Mouse (Mus musculus): Measurements from ENCODE around the gene Sap18. TPM values are rescaled to one million over a fixed set of nuclear protein-coding genes. Genes with fewer than 3 reads are reported as not detected.
A peak's percentile ranks its signal among the peaks of the same experiment; 100 is the strongest.

Gene Sap18
- polyA plus RNA-seq, 1 experiment = 6.2 TPM

- H3K27ac ChIP-seq (ENCODE audit: insufficient read depth, low read length) = no peak within 1 kb of the TSS
- H3K27me3 ChIP-seq (ENCODE audit: control insufficient read depth, insufficient read depth, low read length) = no peaks in the 10 kb centered on the region
- H3K4me3 ChIP-seq (ENCODE audit: extremely low read depth, insufficient read depth, insufficient read length) = no peak within 1 kb of the TSS
- 92% methylated on average over 4 of the region's 4 CpGs for WGBS
- no peak for DNase-seq (ENCODE audit: low read depth in 1 of 2, low spot score in 2 of 2)
- no peaks in the 10 kb centered on the region for H3K36me3 ChIP-seq (ENCODE audit: control insufficient read depth, insufficient read depth, low read length)
- no peaks in the 10 kb centered on the region for H3K4me1 ChIP-seq (ENCODE audit: control insufficient read depth, insufficient read depth, insufficient read length)
- no peak for TF ChIP-seq POLR2A (IDR thresholded peaks at IDR 0.05; ENCODE audit: low read depth, low read length)
- TF ChIP-seq CTCF (IDR thresholded peaks at IDR 0.05; ENCODE audit: extremely low read depth, insufficient read depth, insufficient read length, insufficient replicate concordance) = no peak
These were observed 39.7 kb upstream of the Sap18 start, which contains the start of gene Lats2 for GRCm38 (mm10) chr14:57758237-57758636. Gene Lats2, minus strand, starts transcription at chr14:57758388.

- Histone ChIP-seq H3K27ac (ENCODE audit: insufficient read depth, low read length) (peak overlapping the region; percentile 33; the same call in 1 of the 2 replicates), H3K36me3 (ENCODE audit: control insufficient read depth, insufficient read depth, low read length) (no peaks in the 10 kb centered on the region), H3K27me3 (ENCODE audit: control insufficient read depth, insufficient read depth, low read length) (no peaks in the 10 kb centered on the region), H3K4me3 (ENCODE audit: extremely low read depth, insufficient read depth, insufficient read length) (no peak overlapping the region), H3K4me1 (ENCODE audit: control insufficient read depth, insufficient read depth, insufficient read length) (no peaks in the 10 kb centered on the region)
- no peak for TF ChIP-seq CTCF (IDR thresholded peaks at IDR 0.05; ENCODE audit: extremely low read depth, insufficient read depth, insufficient read length, insufficient replicate concordance)
- no peak for TF ChIP-seq POLR2A (IDR thresholded peaks at IDR 0.05; ENCODE audit: low read depth, low read length)
- WGBS = 85% methylated on average over 10 of the region's 10 CpGs
- no peak for DNase-seq (ENCODE audit: low read depth in 1 of 2, low spot score in 2 of 2)
These were observed 37.2 kb upstream of the Sap18 start for GRCm38 (mm10) chr14:57760447-57761412.

DNA sequence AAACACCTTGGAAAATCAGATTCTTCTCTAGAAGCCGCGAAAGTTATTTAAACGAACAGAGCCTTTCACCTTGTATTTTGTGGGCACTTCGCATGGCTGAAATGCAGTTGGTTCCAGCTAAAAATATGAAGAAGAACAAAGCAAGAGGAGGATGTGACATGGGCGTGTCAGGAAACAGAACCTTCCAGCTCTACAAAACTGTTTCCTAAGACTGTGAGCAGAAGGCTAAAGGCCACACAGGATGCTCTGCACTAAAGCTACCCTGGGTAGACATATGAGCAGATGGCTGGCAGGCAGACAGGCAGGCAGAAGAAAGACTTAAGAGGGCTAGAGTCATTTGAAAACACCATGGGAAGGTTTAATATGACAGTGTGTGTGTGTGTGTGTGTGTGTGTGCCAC is 28.9 kb upstream of the Sap18 start:
- Histone ChIP-seq H3K36me3 (ENCODE audit: control insufficient read depth, insufficient read depth, low read length) (no peaks in the 10 kb centered on the region), H3K4me3 (ENCODE audit: extremely low read depth, insufficient read depth, insufficient read length) (no peak overlapping the region), H3K4me1 (ENCODE audit: control insufficient read depth, insufficient read depth, insufficient read length) (peaks cover 22% of the 10 kb centered on the region), H3K27me3 (ENCODE audit: control insufficient read depth, insufficient read depth, low read length) (no peaks in the 10 kb centered on the region), H3K27ac (ENCODE audit: insufficient read depth, low read length) (peak overlapping the region; percentile 78)
- TF ChIP-seq POLR2A (IDR thresholded peaks at IDR 0.05; ENCODE audit: low read depth, low read length) = 0 out of 2 replicates have a peak, but pooled peaks have one; percentile 10
- TF ChIP-seq CTCF (IDR thresholded peaks at IDR 0.05; ENCODE audit: extremely low read depth, insufficient read depth, insufficient read length, insufficient replicate concordance) = no peak
- 18% methylated on average over 5 of the region's 5 CpGs for WGBS
- DNase-seq (ENCODE audit: low read depth in 1 of 2, low spot score in 2 of 2) = peak in 1 of 2 experiments; percentile 36

DNA sequence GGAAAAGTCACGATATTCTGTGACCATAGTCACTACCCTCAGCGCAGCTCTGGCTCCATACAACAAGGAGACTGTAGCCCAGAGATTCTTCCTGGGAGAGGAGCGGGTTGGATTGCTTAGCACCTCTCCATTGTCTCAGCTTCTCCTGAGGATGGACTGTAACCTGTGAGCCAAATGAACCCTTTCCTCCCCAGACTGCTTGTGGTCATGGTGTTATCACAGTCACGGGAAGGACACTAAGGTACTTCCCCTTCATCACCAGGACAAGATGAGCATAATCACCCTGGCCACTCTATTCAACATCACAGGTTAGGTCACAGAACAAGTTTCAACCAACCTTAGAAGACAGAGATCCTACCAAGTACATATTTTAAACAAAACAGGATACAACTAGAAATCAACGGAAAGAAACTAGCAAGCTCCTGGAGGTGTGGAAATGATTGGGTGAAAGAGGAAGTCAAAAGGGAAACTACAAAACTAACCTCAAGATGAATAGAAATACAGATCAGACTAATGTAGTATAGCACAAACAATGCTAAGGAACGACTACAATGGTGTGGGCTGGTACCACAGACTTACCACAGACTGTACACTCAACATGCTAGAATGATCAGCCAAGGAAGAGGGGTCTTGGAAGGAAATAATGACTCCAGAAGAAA is 25.7 kb upstream of the Sap18 start:
- no peaks in the 10 kb centered on the region for H3K27me3 ChIP-seq (ENCODE audit: control insufficient read depth, insufficient read depth, low read length)
- H3K36me3 ChIP-seq (ENCODE audit: control insufficient read depth, insufficient read depth, low read length) = no peaks in the 10 kb centered on the region
- no peak for TF ChIP-seq CTCF (IDR thresholded peaks at IDR 0.05; ENCODE audit: extremely low read depth, insufficient read depth, insufficient read length, insufficient replicate concordance)
- TF ChIP-seq POLR2A (IDR thresholded peaks at IDR 0.05; ENCODE audit: low read depth, low read length) = no peak
- H3K4me3 ChIP-seq (ENCODE audit: extremely low read depth, insufficient read depth, insufficient read length) = no peak overlapping the region
- 33% methylated on average over 6 of the region's 6 CpGs for WGBS
- peak in 1 of 2 experiments; percentile 55 for DNase-seq (ENCODE audit: low read depth in 1 of 2, low spot score in 2 of 2)
- peaks cover 23% of the 10 kb centered on the region for H3K4me1 ChIP-seq (ENCODE audit: control insufficient read depth, insufficient read depth, insufficient read length)
- H3K27ac ChIP-seq (ENCODE audit: insufficient read depth, low read length) = peak overlapping the region; percentile 69

DNA sequence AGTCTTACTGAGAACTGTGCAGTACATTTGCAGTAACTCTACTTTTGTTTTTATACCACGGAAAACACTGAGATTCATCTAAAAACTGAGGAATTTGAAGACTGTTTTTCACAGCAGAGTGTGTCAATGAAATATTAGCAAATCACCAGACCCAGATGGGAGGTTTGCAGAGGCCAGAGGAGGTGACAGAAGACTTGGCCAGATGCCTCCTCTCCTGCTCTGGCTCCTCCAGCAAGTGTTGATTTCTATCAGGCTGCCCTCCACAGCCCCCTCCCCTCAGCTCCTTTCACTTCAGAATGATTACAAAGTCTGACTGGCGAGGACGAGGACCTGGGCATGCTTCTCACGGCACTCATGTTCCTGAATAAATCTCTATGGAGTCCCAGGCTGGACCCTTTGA is 10.6 kb upstream of the Sap18 start:
- no peak for DNase-seq (ENCODE audit: low read depth in 1 of 2, low spot score in 2 of 2)
- H3K36me3 ChIP-seq (ENCODE audit: control insufficient read depth, insufficient read depth, low read length) = no peaks in the 10 kb centered on the region
- H3K27me3 ChIP-seq (ENCODE audit: control insufficient read depth, insufficient read depth, low read length) = no peaks in the 10 kb centered on the region
- H3K27ac ChIP-seq (ENCODE audit: insufficient read depth, low read length) = no peak overlapping the region
- no peaks in the 10 kb centered on the region for H3K4me1 ChIP-seq (ENCODE audit: control insufficient read depth, insufficient read depth, insufficient read length)
- WGBS = 81% methylated on average over 4 of the region's 4 CpGs
- TF ChIP-seq CTCF (IDR thresholded peaks at IDR 0.05; ENCODE audit: extremely low read depth, insufficient read depth, insufficient read length, insufficient replicate concordance) (no peak), POLR2A (IDR thresholded peaks at IDR 0.05; ENCODE audit: low read depth, low read length) (no peak)
- no peak overlapping the region for H3K4me3 ChIP-seq (ENCODE audit: extremely low read depth, insufficient read depth, insufficient read length)

- H3K4me1 ChIP-seq (ENCODE audit: control insufficient read depth, insufficient read depth, insufficient read length) = no peaks in the 10 kb centered on the region
- 96% methylated on average over 2 of the region's 2 CpGs for WGBS
- no peaks in the 10 kb centered on the region for H3K27me3 ChIP-seq (ENCODE audit: control insufficient read depth, insufficient read depth, low read length)
- DNase-seq (ENCODE audit: low read depth in 1 of 2, low spot score in 2 of 2) = no peak
- H3K27ac ChIP-seq (ENCODE audit: insufficient read depth, low read length) = no peak overlapping the region
- H3K36me3 ChIP-seq (ENCODE audit: control insufficient read depth, insufficient read depth, low read length) = no peaks in the 10 kb centered on the region
- TF ChIP-seq POLR2A (IDR thresholded peaks at IDR 0.05; ENCODE audit: low read depth, low read length) (no peak), CTCF (IDR thresholded peaks at IDR 0.05; ENCODE audit: extremely low read depth, insufficient read depth, insufficient read length, insufficient replicate concordance) (no peak)
- no peak overlapping the region for H3K4me3 ChIP-seq (ENCODE audit: extremely low read depth, insufficient read depth, insufficient read length)
These were observed 8.7 kb upstream of the Sap18 start for GRCm38 (mm10) chr14:57789311-57789710.

Measured in spleen, adult 2 months (tissue).